Mouse (Mus musculus) central nervous system, embryonic 11.5 days (tissue): Measurements from ENCODE around the gene Epb41l1. TPM values are rescaled to one million over a fixed set of nuclear protein-coding genes. Genes with fewer than 3 reads are reported as not detected.

Experiments used
- polyA plus RNA-seq: library from polyadenylated mRNA; depleted of rRNA; stranded (reverse); fragments of >200 nt; gene quantifications from 2 replicates; pipeline ENCODE4 v1.2.3, GENCODE M21; 2012; rRNA removed

The Epb41l1 gene
- 20.0 and 24.8 TPM in 2 replicates for polyA plus RNA-seq

DNA sequence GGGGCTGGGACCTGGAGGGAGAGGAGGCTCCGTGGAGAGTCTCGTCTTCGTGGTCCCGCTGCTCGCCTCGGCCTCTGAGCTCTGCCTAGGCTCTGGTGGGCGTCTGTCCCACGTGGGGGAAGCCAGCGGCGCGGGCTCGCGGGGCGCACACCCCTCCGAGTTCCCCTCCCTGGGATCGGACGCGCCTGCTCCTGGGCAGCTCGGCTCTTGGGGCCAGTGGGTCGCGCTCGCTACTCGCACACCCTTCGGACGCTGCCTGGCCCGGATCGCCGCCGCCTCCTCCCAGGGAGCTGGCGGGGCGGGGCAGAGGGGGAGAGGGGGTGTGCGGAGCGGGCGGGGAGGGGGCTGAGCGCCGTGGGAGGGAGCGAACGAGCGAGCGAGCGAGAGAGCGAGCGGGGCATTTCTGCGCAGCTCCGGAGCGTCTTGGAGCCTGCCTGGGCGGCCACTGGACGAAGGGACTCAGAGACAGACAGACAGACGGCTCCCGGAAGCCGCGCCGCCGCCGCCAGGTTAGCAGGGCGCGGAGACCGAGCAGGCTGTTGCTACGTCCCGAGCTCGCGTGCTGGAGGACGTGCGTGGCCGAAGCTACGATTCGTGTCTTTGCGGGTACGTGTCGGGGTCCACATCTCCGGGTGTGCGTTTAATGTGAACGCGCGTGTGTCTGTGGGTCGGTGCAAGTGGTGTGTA lies at the start of gene Epb41l1:
Gene Epb41l1 (plus strand): TSS at position 216 of the 687 bp plus-strand sequence.

GRCm38 (mm10) chr2:156547123-156547891 lies 126.6 kb downstream of the Epb41l1 start, which contains the start of gene Aar2:
TSS of gene Aar2 (plus strand) at chr2:156547584.

Other genes with a start within 250 kb of the Epb41l1 start
- gene Rbm39, start 240.7 kb upstream of the Epb41l1 start, polyA plus RNA-seq: 307 and 357 TPM in 2 replicates
- gene Phf20, start 224.4 kb upstream of the Epb41l1 start, polyA plus RNA-seq: 25.3 and 33.0 TPM in 2 replicates
- 2.8 and 3.6 TPM in 2 replicates for gene Cnbd2, start 108.6 kb upstream of the Epb41l1 start, polyA plus RNA-seq
- 65.6 and 166 TPM in 2 replicates for gene Scand1, start 108.2 kb upstream of the Epb41l1 start, polyA plus RNA-seq
- gene Aar2, start 126.7 kb downstream of the Epb41l1 start, polyA plus RNA-seq: 24.6 and 37.5 TPM in 2 replicates
- gene Dlgap4, start 192.8 kb downstream of the Epb41l1 start, polyA plus RNA-seq: 128 and 217 TPM in 2 replicates